Mouse (Mus musculus): ENCODE results near the gene Hist2h2be. TPM values are rescaled to one million over a fixed set of nuclear protein-coding genes. Genes with fewer than 3 reads are reported as not detected.
"Not testable (repeated sequence)": the region's sequence is repeated elsewhere in the genome, so short reads cannot be mapped to it uniquely, and the experiment has no call there.

Gene Hist2h2be
- total and polyA plus RNA-seq, 2 experiments from 2014 or later, result 2.9 to 12.7 TPM

- DNase-seq (ENCODE audit: low spot score); H3K9ac ChIP-seq (replicated peaks; ENCODE audit: low read length, poor library complexity, severe bottlenecking); H3K9me3 ChIP-seq (ENCODE audit: low read length); H3K27ac ChIP-seq (ENCODE audit: low read depth, low read length); H3K4me1 ChIP-seq (ENCODE audit: insufficient read depth, low read length); H3K36me3 ChIP-seq (ENCODE audit: insufficient read depth, low read length); H3K27me3 ChIP-seq (ENCODE audit: insufficient read depth, low read length): not testable (repeated sequence)
- no CpG with 5 or more reads among the region's 47 CpGs for WGBS
- H3K4me3 ChIP-seq (ENCODE audit: low read depth, low read length), result peak within 1 kb of the TSS; percentile 25; the same call in 1 of the 2 replicates
- ATAC-seq (ENCODE audit: low FRiP score), result peak; percentile 90
- peak within 1 kb of the TSS; percentile 38 for H3K4me2 ChIP-seq (ENCODE audit: low read depth, low read length, poor library complexity, severe bottlenecking)
Observed at GRCm38 (mm10) chr3:96246427-96246856, 25.5 kb downstream of the Hist2h2be start, which contains the start of gene Hist2h3c1. TSS of gene Hist2h3c1 (plus strand) at chr3:96246685.

DNA sequence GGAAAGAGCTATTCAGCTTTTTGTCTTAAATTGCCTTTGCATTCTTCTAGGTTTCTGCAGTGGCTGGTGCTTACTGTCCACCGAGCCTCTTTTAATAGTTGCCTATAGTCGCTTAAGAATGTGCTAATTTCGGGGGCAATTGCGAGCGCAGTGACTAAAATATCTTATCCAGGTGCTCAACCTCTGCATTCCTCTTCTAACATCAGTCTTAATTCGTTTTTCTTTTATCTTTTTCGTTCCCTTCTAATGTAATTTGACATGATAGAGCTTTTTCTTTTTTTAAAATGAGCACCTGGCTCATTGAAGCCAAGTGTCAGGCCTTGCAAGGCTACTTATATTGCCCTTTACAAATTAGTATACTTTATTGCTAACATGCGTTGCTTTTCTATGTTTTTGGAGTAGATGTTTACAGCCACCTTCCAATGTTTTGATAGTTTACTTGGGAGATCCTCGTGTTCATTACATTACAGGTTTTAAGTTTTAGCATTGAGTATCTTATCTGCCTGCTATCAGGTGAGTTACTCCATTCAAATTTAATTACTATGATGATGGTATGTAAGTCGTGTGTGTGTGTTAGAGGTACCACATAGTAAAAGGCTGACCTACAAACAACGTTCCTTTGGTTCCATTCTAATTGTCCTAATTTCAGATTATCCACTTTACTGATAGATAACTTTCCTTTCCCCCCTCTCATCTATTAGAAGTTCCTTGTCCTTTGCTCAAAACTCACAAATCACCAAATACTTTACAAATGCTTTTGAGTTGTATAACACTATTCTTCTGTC is 26.6 kb downstream of the Hist2h2be start:
- no peak overlapping the region for H3K9ac ChIP-seq (replicated peaks; ENCODE audit: low read length, poor library complexity, severe bottlenecking)
- no peak overlapping the region for H3K27ac ChIP-seq (ENCODE audit: low read depth, low read length)
- H3K36me3 ChIP-seq (ENCODE audit: insufficient read depth, low read length), result no peaks in the 10 kb centered on the region
- no peaks in the 10 kb centered on the region for H3K27me3 ChIP-seq (ENCODE audit: insufficient read depth, low read length)
- H3K4me3 ChIP-seq (ENCODE audit: low read depth, low read length), result peak overlapping the region; percentile 25; the same call in 1 of the 2 replicates
- no peaks in the 10 kb centered on the region for H3K9me3 ChIP-seq (ENCODE audit: low read length)
- peak overlapping the region; percentile 38 for H3K4me2 ChIP-seq (ENCODE audit: low read depth, low read length, poor library complexity, severe bottlenecking)
- WGBS, result 7% methylated on average over 11 of the region's 11 CpGs
- H3K4me1 ChIP-seq (ENCODE audit: insufficient read depth, low read length), result 0 out of 2 replicates have a peak, but pooled peaks cover 7% of the 10 kb centered on the region
- TF ChIP-seq CTCF (IDR thresholded peaks at IDR 0.05), result no peak
- DNase-seq (ENCODE audit: low spot score), result no peak
- ATAC-seq (ENCODE audit: low FRiP score), result no peak

DNA sequence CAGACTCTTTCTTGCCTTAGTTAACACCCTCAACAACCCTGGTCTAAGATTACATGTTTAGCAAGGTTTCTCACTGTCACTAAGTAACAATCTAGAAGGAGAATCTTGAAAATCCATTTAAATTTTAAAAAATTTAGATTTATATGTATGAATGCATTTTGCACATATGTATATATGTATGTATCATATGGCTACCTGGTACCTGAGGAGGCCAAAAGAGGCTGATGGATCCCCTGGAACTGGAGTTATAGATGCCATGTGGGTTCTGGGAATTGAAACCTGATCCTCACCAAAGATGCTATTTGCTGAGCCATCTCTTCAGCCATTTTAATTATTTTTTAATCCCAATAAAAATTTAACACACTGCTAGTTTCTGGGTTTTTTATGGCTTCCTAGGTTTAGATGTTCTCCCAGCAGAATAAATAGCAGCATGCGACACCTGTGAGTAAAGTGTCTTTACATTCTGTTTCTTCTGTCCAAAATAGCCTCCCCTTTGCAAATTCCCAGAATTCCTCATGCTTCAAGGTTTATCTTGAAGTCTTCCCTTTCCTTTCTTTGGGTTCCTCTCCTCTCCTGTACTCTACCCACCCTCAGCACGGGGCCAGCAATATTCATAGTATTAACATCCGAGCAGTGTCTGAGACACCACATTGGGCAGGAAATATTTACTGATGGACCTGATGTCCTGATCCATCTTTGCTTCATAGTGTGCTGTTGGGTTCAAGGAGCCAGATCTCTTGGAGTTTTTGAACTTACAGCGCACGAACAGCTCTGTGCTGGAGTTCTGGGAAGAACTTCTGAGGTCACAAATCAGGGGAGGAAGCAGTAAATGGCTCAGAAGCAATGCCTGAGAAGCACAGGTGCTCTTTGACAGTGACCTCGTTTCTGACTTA is 27.5 kb downstream of the Hist2h2be start:
- 0 out of 2 replicates have a peak, but pooled peaks cover 7% of the 10 kb centered on the region for H3K4me1 ChIP-seq (ENCODE audit: insufficient read depth, low read length)
- no peak overlapping the region for H3K4me3 ChIP-seq (ENCODE audit: low read depth, low read length)
- H3K27ac ChIP-seq (ENCODE audit: low read depth, low read length), result no peak overlapping the region
- no peak overlapping the region for H3K9ac ChIP-seq (replicated peaks; ENCODE audit: low read length, poor library complexity, severe bottlenecking)
- H3K4me2 ChIP-seq (ENCODE audit: low read depth, low read length, poor library complexity, severe bottlenecking), result no peak overlapping the region
- no peaks in the 10 kb centered on the region for H3K9me3 ChIP-seq (ENCODE audit: low read length)
- ATAC-seq (ENCODE audit: low FRiP score), result no peak
- H3K27me3 ChIP-seq (ENCODE audit: insufficient read depth, low read length), result no peaks in the 10 kb centered on the region
- TF ChIP-seq CTCF (IDR thresholded peaks at IDR 0.05), result no peak
- 58% methylated on average over 6 of the region's 6 CpGs for WGBS
- H3K36me3 ChIP-seq (ENCODE audit: insufficient read depth, low read length), result no peaks in the 10 kb centered on the region
- no peak for DNase-seq (ENCODE audit: low spot score)

GRCm38 (mm10) chr3:96249034-96249345 is 28.1 kb downstream of the Hist2h2be start:
- H3K27ac ChIP-seq (ENCODE audit: low read depth, low read length), result no peak overlapping the region
- no peak overlapping the region for H3K4me3 ChIP-seq (ENCODE audit: low read depth, low read length)
- H3K4me2 ChIP-seq (ENCODE audit: low read depth, low read length, poor library complexity, severe bottlenecking), result no peak overlapping the region
- no peaks in the 10 kb centered on the region for H3K36me3 ChIP-seq (ENCODE audit: insufficient read depth, low read length)
- 0 out of 2 replicates have a peak, but pooled peaks cover 5% of the 10 kb centered on the region for H3K4me1 ChIP-seq (ENCODE audit: insufficient read depth, low read length)
- ATAC-seq (ENCODE audit: low FRiP score) (no peak), DNase-seq (ENCODE audit: low spot score) (no peak)
- no peaks in the 10 kb centered on the region for H3K27me3 ChIP-seq (ENCODE audit: insufficient read depth, low read length)
- no peaks in the 10 kb centered on the region for H3K9me3 ChIP-seq (ENCODE audit: low read length)
- H3K9ac ChIP-seq (replicated peaks; ENCODE audit: low read length, poor library complexity, severe bottlenecking), result no peak overlapping the region
- WGBS, result 56% methylated on average over 4 of the region's 4 CpGs
- TF ChIP-seq CTCF (IDR thresholded peaks at IDR 0.05), result no peak

GRCm38 (mm10) chr3:96250890-96251289 is 30.0 kb downstream of the Hist2h2be start:
- Histone ChIP-seq H3K36me3 (ENCODE audit: insufficient read depth, low read length) (no peaks in the 10 kb centered on the region), H3K27ac (ENCODE audit: low read depth, low read length) (no peak overlapping the region), H3K4me3 (ENCODE audit: low read depth, low read length) (no peak overlapping the region), H3K4me2 (ENCODE audit: low read depth, low read length, poor library complexity, severe bottlenecking) (no peak overlapping the region), H3K27me3 (ENCODE audit: insufficient read depth, low read length) (no peaks in the 10 kb centered on the region), H3K9ac (replicated peaks; ENCODE audit: low read length, poor library complexity, severe bottlenecking) (no peak overlapping the region), H3K9me3 (ENCODE audit: low read length) (no peaks in the 10 kb centered on the region), H3K4me1 (ENCODE audit: insufficient read depth, low read length) (no peaks in the 10 kb centered on the region)
- WGBS, result 88% methylated on average over 3 of the region's 3 CpGs
- no peak for TF ChIP-seq CTCF (IDR thresholded peaks at IDR 0.05)
- DNase-seq (ENCODE audit: low spot score), result no peak
- ATAC-seq (ENCODE audit: low FRiP score), result no peak

GRCm38 (mm10) chr3:96251787-96252186 is 30.9 kb downstream of the Hist2h2be start:
- Histone ChIP-seq H3K4me2 (ENCODE audit: low read depth, low read length, poor library complexity, severe bottlenecking) (no peak overlapping the region), H3K27me3 (ENCODE audit: insufficient read depth, low read length) (no peaks in the 10 kb centered on the region), H3K4me1 (ENCODE audit: insufficient read depth, low read length) (no peaks in the 10 kb centered on the region), H3K27ac (ENCODE audit: low read depth, low read length) (no peak overlapping the region), H3K4me3 (ENCODE audit: low read depth, low read length) (no peak overlapping the region), H3K36me3 (ENCODE audit: insufficient read depth, low read length) (no peaks in the 10 kb centered on the region), H3K9ac (replicated peaks; ENCODE audit: low read length, poor library complexity, severe bottlenecking) (no peak overlapping the region), H3K9me3 (ENCODE audit: low read length) (no peaks in the 10 kb centered on the region)
- no peak for ATAC-seq (ENCODE audit: low FRiP score)
- DNase-seq (ENCODE audit: low spot score), result no peak
- 92% methylated on average over 3 of the region's 3 CpGs for WGBS
- TF ChIP-seq CTCF (IDR thresholded peaks at IDR 0.05), result no peak
